23 mouse cellular contexts compared by ENCODE assay signal in the genomic region with DNA sequence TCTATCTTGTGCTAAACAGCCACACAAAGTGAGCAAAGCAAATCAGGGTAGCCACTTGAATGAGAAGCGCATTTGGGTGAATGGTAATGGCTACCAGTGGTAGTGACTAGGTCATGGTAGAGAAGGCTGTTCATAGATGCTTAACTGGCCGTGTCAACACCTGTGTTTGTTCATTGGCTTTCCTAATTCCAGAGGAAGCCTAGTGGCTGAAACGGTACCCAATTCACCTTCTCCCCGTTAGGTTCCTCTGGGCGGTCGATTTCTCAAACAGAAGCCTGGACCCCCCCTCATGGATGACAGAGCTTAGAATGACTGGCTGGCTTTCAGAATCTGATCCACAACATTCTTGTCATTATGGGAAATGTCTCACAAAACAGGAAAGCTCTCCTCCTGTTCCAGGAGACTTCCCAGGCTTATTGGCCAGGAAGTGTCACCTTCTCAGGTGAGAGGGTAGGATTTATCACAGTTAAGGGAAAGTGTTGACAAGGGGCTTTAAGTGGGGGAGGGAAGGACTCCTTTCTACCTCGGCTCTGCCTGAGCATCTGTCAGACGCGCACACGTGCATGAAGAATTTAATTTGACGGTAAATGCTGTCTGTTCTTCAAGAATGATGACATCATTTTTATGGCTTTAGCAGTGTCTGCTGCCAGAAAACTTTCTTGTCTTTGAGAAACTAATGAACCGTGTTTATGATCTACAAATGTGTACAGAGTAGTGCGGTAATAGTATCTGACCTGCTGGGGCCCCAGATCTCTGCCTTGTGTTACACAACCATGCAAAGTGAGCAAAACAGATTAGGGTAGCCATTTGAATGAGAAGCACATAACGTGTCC.
A peak's percentile ranks its signal among the peaks of the same experiment; 100 is the strongest.
DNase-seq lines count a peak whose midpoint lies in the region; ATAC-seq and TF ChIP-seq lines count a peak whose summit lies in the region.
"Had no signal": no experiment of that assay in that cellular context is flagged by ENCODE, and none has a peak within 500 bp of the region (broad histone marks: within the 10 kb centered on the region; RNA-seq: fewer than 3 reads in every experiment).

No protein-coding gene starts in this region.

- peak; percentile 49 for DNase-seq in forebrain, embryonic 14.5 days (ENCODE audit: low spot score)
- no peak for DNase-seq in kidney, adult 11 months
- peak; percentile 34 for DNase-seq in brain, embryonic 14.5 days (ENCODE audit: low read depth)
- peak; percentile 31 for DNase-seq in limb, embryonic 14.5 days (ENCODE audit: low spot score)
- no peak for DNase-seq in lung, postnatal 0 days (ENCODE audit: low spot score)
- no peak for DNase-seq in thymus, postnatal 36 days
- DNase-seq: adrenal gland, postnatal 25 days; cerebellum, adult 11-12 months; cerebellum, postnatal 14 days; kidney, postnatal 36 days; layer of hippocampus, adult 9-11 months; right cerebral cortex, postnatal 25 days; thymus, postnatal 4 days had no signal

- no peak overlapping the region for H3K27ac ChIP-seq in forebrain, embryonic 14.5 days (ENCODE audit: low read depth, low read length)
- H3K27ac ChIP-seq in forebrain, embryonic 16.5 days (ENCODE audit: low read length), result no peak overlapping the region
- H3K27ac ChIP-seq in kidney, embryonic 15.5 days, result no peak overlapping the region
- H3K27ac ChIP-seq in limb, embryonic 14.5 days (replicated peaks; ENCODE audit: low read depth, low read length), result no peak overlapping the region
- H3K27ac ChIP-seq in lung, postnatal 0 days (ENCODE audit: low read length), result no peak overlapping the region
- H3K27ac ChIP-seq: forebrain, embryonic 10.5 days; heart, embryonic 13.5 days; left cerebral cortex, adult 2 months; liver, embryonic 14.5 days; lung, embryonic 15.5 days; neural tube, embryonic 12.5 days had no signal

- H3K36me3 ChIP-seq in forebrain, embryonic 14.5 days (ENCODE audit: control insufficient read depth, insufficient read depth, low read length), result no peaks in the 10 kb centered on the region
- no peaks in the 10 kb centered on the region for H3K36me3 ChIP-seq in forebrain, embryonic 16.5 days (ENCODE audit: control insufficient read depth, insufficient read depth)
- no peaks in the 10 kb centered on the region for H3K36me3 ChIP-seq in kidney, embryonic 15.5 days
- no peaks in the 10 kb centered on the region for H3K36me3 ChIP-seq in limb, embryonic 14.5 days (ENCODE audit: control insufficient read depth, insufficient read depth, low read length)
- no peaks in the 10 kb centered on the region for H3K36me3 ChIP-seq in lung, postnatal 0 days (ENCODE audit: insufficient read depth, low read length)
- H3K36me3 ChIP-seq: forebrain, embryonic 10.5 days; G1E; heart, embryonic 13.5 days; lung, embryonic 15.5 days; neural tube, embryonic 12.5 days had no signal

- TF ChIP-seq EP300 in lung, postnatal 0 days (IDR thresholded peaks at IDR 0.05), result no peak

- H3K4me1 ChIP-seq in forebrain, embryonic 14.5 days (ENCODE audit: control insufficient read depth, insufficient read depth, low read length), result no peaks in the 10 kb centered on the region
- no peaks in the 10 kb centered on the region for H3K4me1 ChIP-seq in forebrain, embryonic 16.5 days (replicated peaks; ENCODE audit: control insufficient read depth, insufficient read depth, low read length)
- H3K4me1 ChIP-seq in kidney, embryonic 15.5 days, result peaks cover 18% of the 10 kb centered on the region
- H3K4me1 ChIP-seq in limb, embryonic 14.5 days (ENCODE audit: control insufficient read depth, insufficient read depth, low read length), result peaks cover 8% of the 10 kb centered on the region
- no peaks in the 10 kb centered on the region for H3K4me1 ChIP-seq in lung, postnatal 0 days (ENCODE audit: insufficient read depth, low read depth, low read length)
- H3K4me1 ChIP-seq: forebrain, embryonic 10.5 days; lung, embryonic 15.5 days had no signal

- peak; percentile 54 for ATAC-seq in forebrain, embryonic 14.5 days
- ATAC-seq in forebrain, embryonic 16.5 days, result no peak
- ATAC-seq in kidney, embryonic 15.5 days (replicated peaks; ENCODE audit: low FRiP score), result peak; percentile 70
- peak; percentile 66 for ATAC-seq in limb, embryonic 14.5 days (ENCODE audit: low FRiP score, low read depth)
- no peak for ATAC-seq in lung, postnatal 0 days

- no peak for TF ChIP-seq POLR2A in brain, embryonic 14.5 days (IDR thresholded peaks at IDR 0.05; ENCODE audit: borderline replicate concordance, extremely low read depth, insufficient read depth, insufficient read length, poor library complexity, severe bottlenecking)
- TF ChIP-seq POLR2A in limb, embryonic 14.5 days (IDR thresholded peaks at IDR 0.05; ENCODE audit: borderline replicate concordance, extremely low read depth, insufficient read depth, insufficient read length), result no peak

- no peak overlapping the region for H3K9ac ChIP-seq in forebrain, embryonic 14.5 days (ENCODE audit: low read length)
- H3K9ac ChIP-seq in forebrain, embryonic 16.5 days (replicated peaks; ENCODE audit: low read depth, low read length), result no peak overlapping the region
- no peak overlapping the region for H3K9ac ChIP-seq in kidney, embryonic 15.5 days
- H3K9ac ChIP-seq in limb, embryonic 14.5 days (ENCODE audit: low read depth, low read length, severe bottlenecking), result no peak overlapping the region
- H3K9ac ChIP-seq in lung, postnatal 0 days (replicated peaks; ENCODE audit: low read depth), result no peak overlapping the region
- H3K9ac ChIP-seq: heart, embryonic 13.5 days; liver, embryonic 14.5 days; lung, embryonic 15.5 days; neural tube, embryonic 12.5 days had no signal

- no peaks in the 10 kb centered on the region for H3K9me3 ChIP-seq in forebrain, embryonic 14.5 days (replicated peaks; ENCODE audit: control insufficient read depth, low read length)
- H3K9me3 ChIP-seq in forebrain, embryonic 16.5 days (ENCODE audit: control insufficient read depth, low read length), result peaks cover 5% of the 10 kb centered on the region; the same call in 1 of the 2 replicates
- H3K9me3 ChIP-seq in kidney, embryonic 15.5 days (replicated peaks), result no peaks in the 10 kb centered on the region
- H3K9me3 ChIP-seq in limb, embryonic 14.5 days (ENCODE audit: control insufficient read depth, low read length), result no peaks in the 10 kb centered on the region; the same call in 1 of the 2 replicates
- no peaks in the 10 kb centered on the region for H3K9me3 ChIP-seq in lung, postnatal 0 days (ENCODE audit: low read length)
- H3K9me3 ChIP-seq: forebrain, embryonic 10.5 days; heart, embryonic 13.5 days; lung, embryonic 15.5 days; neural tube, embryonic 12.5 days had no signal

- no peak for TF ChIP-seq CTCF in brain, embryonic 14.5 days (IDR thresholded peaks at IDR 0.05; ENCODE audit: borderline replicate concordance, extremely low read depth, insufficient read depth, insufficient read length)
- no peak for TF ChIP-seq CTCF in lung, postnatal 0 days (IDR thresholded peaks at IDR 0.05)

- no peak overlapping the region for H3K4me3 ChIP-seq in forebrain, embryonic 14.5 days (ENCODE audit: low read depth, low read length)
- H3K4me3 ChIP-seq in forebrain, embryonic 16.5 days (replicated peaks; ENCODE audit: low read length), result no peak overlapping the region
- H3K4me3 ChIP-seq in kidney, embryonic 15.5 days (replicated peaks), result no peak overlapping the region
- H3K4me3 ChIP-seq in limb, embryonic 14.5 days (replicated peaks; ENCODE audit: low read length), result no peak overlapping the region
- H3K4me3 ChIP-seq in lung, postnatal 0 days (ENCODE audit: low read depth, low read length), result no peak overlapping the region
- H3K4me3 ChIP-seq: forebrain, embryonic 10.5 days; heart, embryonic 13.5 days; left cerebral cortex, adult 2 months; lung, embryonic 15.5 days; neural tube, embryonic 12.5 days had no signal

- H3K4me2 ChIP-seq in forebrain, embryonic 14.5 days (ENCODE audit: low read length), result no peak overlapping the region
- no peak overlapping the region for H3K4me2 ChIP-seq in forebrain, embryonic 16.5 days (ENCODE audit: low read length)
- H3K4me2 ChIP-seq in kidney, embryonic 15.5 days, result peak overlapping the region; percentile 22
- no peak overlapping the region for H3K4me2 ChIP-seq in limb, embryonic 14.5 days (replicated peaks; ENCODE audit: low read depth, low read length, severe bottlenecking)
- no peak overlapping the region for H3K4me2 ChIP-seq in lung, postnatal 0 days (replicated peaks; ENCODE audit: low read depth, low read length)
- H3K4me2 ChIP-seq: heart, embryonic 13.5 days; lung, embryonic 15.5 days; midbrain, embryonic 11.5 days; neural tube, embryonic 12.5 days had no signal

- 60% methylated on average over 14 of the region's 14 CpGs for WGBS in forebrain, embryonic 14.5 days
- 63% methylated on average over 14 of the region's 14 CpGs for WGBS in forebrain, embryonic 16.5 days
- 34% methylated on average over 14 of the region's 14 CpGs for WGBS in kidney, embryonic 15.5 days
- WGBS in limb, embryonic 14.5 days, result 46% methylated on average over 14 of the region's 14 CpGs
- WGBS in lung, postnatal 0 days, result 53% methylated on average over 14 of the region's 14 CpGs

- no peaks in the 10 kb centered on the region for H3K27me3 ChIP-seq in forebrain, embryonic 14.5 days (replicated peaks; ENCODE audit: control insufficient read depth, insufficient read depth, low read length)
- H3K27me3 ChIP-seq in forebrain, embryonic 16.5 days (replicated peaks; ENCODE audit: control insufficient read depth, insufficient read depth, low read length), result no peaks in the 10 kb centered on the region
- H3K27me3 ChIP-seq in kidney, embryonic 15.5 days, result peaks cover 9% of the 10 kb centered on the region; the same call in 1 of the 2 replicates
- H3K27me3 ChIP-seq in limb, embryonic 14.5 days (ENCODE audit: control insufficient read depth, insufficient read depth, low read length), result no peaks in the 10 kb centered on the region
- no peaks in the 10 kb centered on the region for H3K27me3 ChIP-seq in lung, postnatal 0 days (replicated peaks; ENCODE audit: insufficient read depth, low read length)
- H3K27me3 ChIP-seq: heart, embryonic 13.5 days; neural tube, embryonic 12.5 days had no signal

Comparison
In these comparisons a context has a peak if more than half of its experiments do, and no peak if none do; other contexts are left out.
1. ATAC-seq: peak in forebrain, embryonic 14.5 days (single experiment), kidney, embryonic 15.5 days (single experiment) and limb, embryonic 14.5 days (single experiment); none in forebrain, embryonic 16.5 days (single experiment) and lung, postnatal 0 days (single experiment).
2. DNase-seq: peak in forebrain, embryonic 14.5 days (single experiment), brain, embryonic 14.5 days (single experiment) and limb, embryonic 14.5 days (single experiment); none in kidney, adult 11 months (single experiment), lung, postnatal 0 days (single experiment) and thymus, postnatal 36 days (0 of 2).